Mouse (Mus musculus) kidney, postnatal 10 days (tissue): Measurements from ENCODE around the gene Gulp1.
A peak's percentile ranks its signal among the peaks of the same experiment; 100 is the strongest.

ENCODE experiments used
- DNase-seq: peaks from one replicate; pipeline ENCODE4 v3.0.0; 2021; ENCODE audit warnings: mixed read lengths

Gene Gulp1

GRCm38 (mm10) chr1:44551461-44552370, at the start of gene Gulp1:
Gene Gulp1, plus strand, starts transcription at chr1:44551511.
- peak; percentile 88 for DNase-seq

DNA sequence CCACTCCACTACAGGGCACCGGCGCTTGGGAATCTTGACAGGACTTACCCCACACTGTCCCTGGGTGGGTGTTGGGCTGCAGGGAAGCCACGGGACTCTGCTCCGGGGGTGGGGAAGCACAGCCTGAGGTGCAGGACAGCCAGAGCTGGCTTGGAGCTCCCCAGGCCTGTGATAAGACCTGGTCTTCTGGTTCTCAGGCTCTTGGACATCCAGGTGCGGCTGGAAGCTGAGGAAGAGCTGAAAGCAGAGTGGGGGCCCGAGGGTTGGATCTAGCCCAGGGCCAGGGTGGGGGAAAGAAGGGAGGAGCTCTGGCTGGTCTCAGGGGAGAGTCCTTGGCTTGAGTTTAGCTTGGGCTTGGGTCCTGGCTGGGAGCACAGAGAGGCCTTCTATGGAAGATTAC, 1.1 kb upstream of the Gulp1 start:
- DNase-seq: no peak

DNA sequence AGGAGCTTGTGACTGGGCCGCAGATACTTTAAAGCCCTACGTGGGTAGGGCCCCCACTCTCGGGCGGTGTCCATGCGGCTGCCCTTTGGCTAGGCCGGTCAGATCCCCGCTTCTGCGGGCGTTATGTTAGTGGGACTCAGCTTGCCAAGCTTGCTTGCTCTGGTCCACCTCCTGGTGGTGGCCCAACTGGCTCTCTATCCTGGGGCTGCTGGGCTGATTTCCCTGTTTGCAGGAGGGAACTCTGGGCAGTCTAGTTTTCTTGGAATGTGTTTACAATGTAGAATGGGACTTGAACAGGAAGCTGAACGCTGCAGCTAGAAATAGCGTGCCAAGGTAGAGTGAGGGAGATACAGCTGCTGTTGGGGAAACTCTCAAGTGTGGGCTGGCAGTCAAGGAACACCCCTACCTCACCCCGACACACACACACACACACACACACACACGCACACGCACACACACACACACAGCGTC, 1.1 kb downstream of the Gulp1 start:
- peak; percentile 72 for DNase-seq

- peak; percentile 71 for DNase-seq
Measured at GRCm38 (mm10) chr1:44553166-44553898, 2.0 kb downstream of the Gulp1 start.

DNA sequence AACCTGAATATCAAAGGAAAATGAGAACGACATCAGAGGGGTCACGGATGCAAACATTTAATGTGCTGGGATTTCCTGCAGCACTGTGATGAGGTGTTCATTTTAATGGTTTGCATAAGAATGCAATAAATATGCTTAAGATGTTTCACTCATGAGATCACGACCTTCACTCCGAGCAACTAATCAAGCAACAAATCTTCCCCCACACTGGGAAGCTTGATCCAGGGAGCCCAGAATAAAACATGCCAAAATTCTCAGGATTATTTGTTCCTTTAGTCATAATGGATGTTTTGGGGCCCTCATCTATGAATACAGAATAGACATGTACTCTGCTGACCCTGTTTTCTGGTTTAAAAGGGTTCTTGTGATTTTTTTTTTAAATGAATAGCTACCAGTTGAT, 16.1 kb downstream of the Gulp1 start:
- DNase-seq: no peak

- DNase-seq: no peak
Measured at GRCm38 (mm10) chr1:44568296-44568695, 17.0 kb downstream of the Gulp1 start.

GRCm38 (mm10) chr1:44576001-44576400, 24.7 kb downstream of the Gulp1 start:
- DNase-seq: peak; percentile 45

- DNase-seq: no peak
Measured at GRCm38 (mm10) chr1:44576610-44577009, 25.3 kb downstream of the Gulp1 start.

DNA sequence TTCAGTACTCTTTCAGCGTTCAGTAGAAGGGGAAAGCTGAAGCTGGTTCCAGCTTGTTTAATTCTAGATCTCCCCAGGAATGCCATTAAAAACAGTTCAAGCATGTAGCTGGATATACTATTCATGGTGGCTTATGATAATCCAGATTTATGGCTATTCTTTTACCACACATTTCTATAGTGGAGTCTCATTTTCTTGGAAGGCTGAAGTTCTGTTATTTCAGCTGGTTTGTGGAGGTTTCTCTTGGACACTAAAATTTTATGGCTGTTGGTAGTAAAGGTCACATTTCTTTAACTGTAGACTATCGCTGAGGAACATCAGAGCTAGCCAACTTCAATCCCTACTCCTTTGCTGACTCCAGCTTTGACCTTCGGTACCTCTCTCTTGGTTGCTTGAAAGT, 29.1 kb downstream of the Gulp1 start:
- DNase-seq: no peak

GRCm38 (mm10) chr1:44584886-44585385, 33.6 kb downstream of the Gulp1 start:
- peak; percentile 33 for DNase-seq

GRCm38 (mm10) chr1:44591742-44592141, 40.4 kb downstream of the Gulp1 start:
- peak; percentile 34 for DNase-seq

- no peak for DNase-seq
Measured at GRCm38 (mm10) chr1:44593109-44593508, 41.8 kb downstream of the Gulp1 start.

DNA sequence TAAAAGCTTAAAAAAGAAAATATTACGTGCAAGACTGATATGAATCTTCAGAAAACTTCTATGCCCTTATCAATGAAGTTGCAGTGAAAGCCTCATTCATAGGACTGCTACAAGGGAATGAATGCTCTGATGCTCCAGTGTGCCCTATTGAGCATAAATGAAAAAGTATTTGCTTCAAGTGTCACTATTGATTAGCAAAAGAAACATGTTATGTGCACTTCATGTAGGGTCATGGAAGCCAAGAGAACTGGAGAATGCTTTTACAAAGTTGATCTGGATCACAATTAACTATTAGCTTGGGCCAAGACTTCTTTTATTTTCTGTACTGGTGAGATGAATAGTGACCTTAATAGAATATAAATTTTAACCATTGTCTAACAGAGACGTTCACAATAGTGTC, 47.0 kb downstream of the Gulp1 start:
- no peak for DNase-seq

- DNase-seq: no peak
Measured at GRCm38 (mm10) chr1:44613294-44614041, 62.2 kb downstream of the Gulp1 start.

- no peak for DNase-seq
Measured at GRCm38 (mm10) chr1:44618751-44619150, 67.4 kb downstream of the Gulp1 start.

- DNase-seq: no peak
Measured at GRCm38 (mm10) chr1:44634481-44634880, 83.2 kb downstream of the Gulp1 start.

GRCm38 (mm10) chr1:44645678-44646276, 94.5 kb downstream of the Gulp1 start:
- DNase-seq: no peak

- no peak for DNase-seq
Measured at GRCm38 (mm10) chr1:44678974-44679373, 127.7 kb downstream of the Gulp1 start.

GRCm38 (mm10) chr1:44679415-44679814, 128.1 kb downstream of the Gulp1 start:
- DNase-seq: no peak

GRCm38 (mm10) chr1:44682556-44682955, 131.2 kb downstream of the Gulp1 start:
- no peak for DNase-seq

- DNase-seq: no peak
Measured at GRCm38 (mm10) chr1:44683723-44684122, 132.4 kb downstream of the Gulp1 start.

- no peak for DNase-seq
Measured at GRCm38 (mm10) chr1:44720785-44721410, 169.6 kb downstream of the Gulp1 start.
